Mouse (Mus musculus) lung, postnatal 10 days (tissue): Measurements from ENCODE around the gene Nmnat1.
A peak's percentile ranks its signal among the peaks of the same experiment; 100 is the strongest.
"Not testable (repeated sequence)": the region's sequence is repeated elsewhere in the genome, so short reads cannot be mapped to it uniquely, and the experiment has no call there.

Experiments used
- DNase-seq: peaks from one replicate; pipeline ENCODE4 v3.0.0; 2021

The Nmnat1 gene

GRCm38 (mm10) chr4:149444465-149444864, 40.5 kb downstream of the Nmnat1 start:
- DNase-seq = no peak

DNA sequence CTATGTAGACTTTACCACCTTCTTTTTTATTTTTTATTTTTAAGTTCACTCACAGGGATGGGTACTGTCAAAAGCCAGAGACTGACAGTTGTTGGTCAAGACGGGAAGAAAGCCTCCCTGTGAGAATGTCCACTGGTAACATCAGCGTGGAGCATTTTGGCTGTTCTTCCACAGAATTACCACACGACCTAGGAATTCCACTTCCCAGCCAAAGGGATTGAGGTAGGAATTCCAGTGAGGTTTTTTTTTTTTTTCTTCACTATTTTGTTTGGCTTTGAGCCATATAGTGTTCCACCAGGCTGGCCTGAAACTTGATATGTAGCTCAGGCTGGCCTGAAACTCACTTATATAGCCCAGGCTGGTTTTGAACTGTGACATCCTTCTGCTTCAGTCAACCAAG, 42.6 kb downstream of the Nmnat1 start:
- peak; percentile 45 for DNase-seq

GRCm38 (mm10) chr4:149440576-149440975, 44.4 kb downstream of the Nmnat1 start:
- no peak for DNase-seq

DNA sequence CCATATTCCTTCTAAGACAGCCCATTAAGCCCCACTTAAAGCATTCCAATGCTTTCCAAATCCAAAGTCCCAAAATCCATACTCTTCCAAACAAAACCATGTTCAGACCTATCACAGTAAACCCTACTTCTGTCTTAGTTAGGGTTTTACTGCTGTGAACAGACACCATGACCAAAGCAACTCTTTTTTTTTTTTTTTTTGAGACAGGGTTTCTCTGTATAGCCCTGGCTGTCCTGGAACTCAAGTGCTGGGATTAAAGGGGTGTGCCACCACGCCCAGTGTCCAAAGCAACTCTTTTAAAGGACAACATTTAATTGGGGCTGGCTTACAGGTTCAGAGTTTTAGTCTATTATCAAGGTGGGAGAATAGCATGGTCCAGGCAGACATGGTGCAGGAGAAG, 53.1 kb downstream of the Nmnat1 start:
- not testable (repeated sequence) for DNase-seq

DNA sequence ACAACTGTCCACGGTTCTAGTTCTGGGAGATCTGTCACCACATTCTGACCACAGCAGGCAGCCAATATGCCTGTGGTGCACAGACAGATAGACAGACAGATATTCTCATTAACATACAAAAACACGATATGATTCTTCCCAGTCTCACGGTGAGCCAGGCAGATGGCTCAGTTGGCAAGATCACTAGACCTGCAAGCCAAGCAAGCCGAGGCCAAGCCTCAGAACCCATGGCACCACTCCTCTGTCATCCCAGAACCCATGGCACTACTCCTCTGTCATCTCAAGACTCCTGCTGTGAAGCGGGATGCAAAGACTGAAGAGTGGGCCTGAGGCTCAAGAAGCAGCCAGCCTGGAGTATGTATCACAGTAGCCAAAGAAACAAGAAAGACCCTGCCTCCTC, 55.4 kb downstream of the Nmnat1 start:
- no peak for DNase-seq

DNA sequence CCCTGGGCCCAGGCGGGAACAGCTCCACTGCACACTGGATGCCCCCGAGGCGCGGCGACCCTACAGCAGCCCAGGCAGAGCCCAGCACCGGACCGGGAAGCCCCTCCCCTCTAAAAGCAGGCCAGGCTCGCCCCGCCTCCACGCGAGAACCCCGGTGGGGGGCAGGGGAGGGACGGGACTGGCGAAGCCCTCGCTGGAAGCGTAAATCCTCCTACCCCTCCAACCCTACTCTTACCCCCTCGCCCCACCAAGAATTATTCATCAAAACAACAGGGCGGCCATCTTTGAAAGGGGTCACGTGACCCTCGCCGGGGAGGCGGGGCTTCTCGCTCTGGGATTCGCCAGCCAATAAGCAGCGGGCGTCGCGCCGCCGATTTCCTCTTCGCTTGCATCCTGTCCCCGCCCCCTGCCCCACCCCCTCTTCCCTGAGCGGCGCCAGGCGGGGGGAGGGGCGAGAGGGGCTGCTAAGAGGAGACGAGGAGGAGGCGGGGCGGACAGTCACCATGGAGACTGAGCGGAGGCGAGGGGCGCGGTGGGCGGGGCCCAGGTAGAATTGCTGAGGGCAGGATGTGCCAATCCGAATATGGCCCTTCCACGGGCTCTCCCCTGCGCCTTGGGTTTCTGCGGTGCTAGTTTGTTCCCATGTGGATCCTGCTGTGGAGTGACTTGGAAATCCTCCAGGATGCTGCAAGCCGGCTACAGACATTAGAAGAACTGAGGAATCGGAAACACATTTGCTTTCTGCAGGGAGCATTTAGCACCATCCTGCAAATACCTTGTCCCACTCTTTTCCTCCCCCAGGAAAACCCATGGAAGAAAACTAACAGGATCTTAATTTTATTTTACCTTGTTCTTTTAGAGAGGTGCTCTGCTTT, 58.4 kb downstream of the Nmnat1 start, which contains the start of gene Ube4b:
TSS of gene Ube4b (minus strand) at position 425 of the 875 bp plus-strand sequence.
- peak; percentile 98 for DNase-seq

DNA sequence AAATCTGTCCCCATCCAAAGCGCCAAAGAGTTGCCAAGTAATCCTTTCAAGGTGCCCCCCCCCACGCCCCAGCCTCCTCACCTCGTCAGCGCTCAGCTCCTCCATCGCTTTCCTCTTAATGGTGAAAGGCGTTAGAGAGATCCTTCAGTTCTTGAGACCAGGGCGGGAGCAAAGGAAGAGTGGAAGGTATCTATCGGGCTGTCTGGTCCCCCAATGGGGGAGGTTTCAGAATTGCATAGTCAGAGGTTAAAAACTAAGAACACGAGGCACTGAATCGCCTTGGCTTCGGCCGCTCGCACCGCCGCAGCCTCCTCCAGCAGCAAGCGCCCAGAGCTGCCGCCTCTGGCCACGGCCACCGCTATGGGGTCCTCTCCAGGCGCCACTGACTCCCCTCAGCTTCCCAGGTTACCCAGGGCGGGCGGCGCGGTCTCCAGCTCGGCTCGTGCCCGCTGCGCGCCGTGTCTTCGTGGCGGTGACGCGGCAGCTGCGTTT, 59.2 kb downstream of the Nmnat1 start:
- no peak for DNase-seq

- no peak for DNase-seq
Observed at GRCm38 (mm10) chr4:149424755-149425154, 60.2 kb downstream of the Nmnat1 start.

DNA sequence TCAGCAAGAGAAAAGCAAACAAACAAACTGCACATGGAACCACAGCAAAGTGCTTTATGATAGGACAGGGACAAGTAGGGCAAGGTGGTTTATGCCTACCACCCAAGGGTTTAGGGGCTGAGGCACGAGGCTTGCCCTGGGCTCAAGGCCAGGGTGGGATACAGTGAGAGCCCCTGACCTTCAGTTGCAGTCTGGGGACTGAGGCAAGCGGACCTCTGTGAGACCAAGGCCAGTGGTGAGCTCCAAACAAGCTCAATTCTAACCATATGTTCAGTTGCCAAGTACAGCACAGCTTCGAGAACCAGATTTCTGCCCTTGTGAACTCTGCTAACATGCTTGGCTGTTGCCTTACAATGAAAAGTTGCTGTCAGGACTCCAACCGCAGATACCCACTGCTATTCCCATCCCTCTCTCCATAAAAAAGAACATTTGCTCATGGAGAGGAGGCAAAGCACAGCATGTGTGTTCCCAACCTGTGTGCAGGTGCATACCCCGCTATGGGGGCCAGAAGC, 67.1 kb downstream of the Nmnat1 start:
- no peak for DNase-seq
